Mouse (Mus musculus) lung, adult 2 months (tissue): Measurements from ENCODE around the gene Gnl2.

ENCODE experiments used
- CTCF ChIP-seq: fragments of 200-500 bp; IDR thresholded peaks from 2 replicates; pipeline ENCODE4 v1.5.1; 2011; ENCODE audit warnings: mild to moderate bottlenecking, low read length, control low read depth; ENCODE audit not compliant: insufficient read depth
- POLR2A ChIP-seq: fragments of 200-500 bp; IDR thresholded peaks from 2 replicates; pipeline ENCODE4 v1.6.1; 2011; ENCODE audit warnings: low read depth, mild to moderate bottlenecking, control low read depth, low read length, borderline replicate concordance; ENCODE audit errors: extremely low read depth

GRCm38 (mm10) chr4:124968711-124969110 lies 47.7 kb upstream of the Gnl2 start:
- TF ChIP-seq CTCF (no peak), POLR2A (no peak)
